ENCODE assay signal across 8 mouse cellular contexts in genomic region chr4:150030449-150031233, GRCm38 (mm10). TPM values are rescaled to one million over a fixed set of nuclear protein-coding genes. Genes with fewer than 3 reads are reported as not detected.
A peak's percentile ranks its signal among the peaks of the same experiment; 100 is the strongest.
DNase-seq lines count a peak whose midpoint lies in the region; ATAC-seq and TF ChIP-seq lines count a peak whose summit lies in the region.

No protein-coding gene starts in this region.

- no peak for TF ChIP-seq CTCF in bone marrow macrophage, adult 2 months (IDR thresholded peaks at IDR 0.05; ENCODE audit: low read depth, low read length)

- peak overlapping the region; percentile 49 for H3K4me3 ChIP-seq in lung, embryonic 16.5 days (ENCODE audit: low read length)
- peak overlapping the region; percentile 69 for H3K4me3 ChIP-seq in bone marrow macrophage, adult 2 months (ENCODE audit: insufficient read depth, low read length)
- H3K4me3 ChIP-seq in forebrain, embryonic 11.5 days (ENCODE audit: low read depth, low read length) = peak overlapping the region; percentile 40
- peak overlapping the region; percentile 49 for H3K4me3 ChIP-seq in kidney, embryonic 14.5 days (ENCODE audit: low read length)
- peak overlapping the region; percentile 52 for H3K4me3 ChIP-seq in stomach, embryonic 16.5 days (replicated peaks; ENCODE audit: low read length)

- DNase-seq in lung, postnatal 25 days (ENCODE audit: low spot score) = no peak
- DNase-seq in forebrain, embryonic 11.5 days (ENCODE audit: low spot score) = peak; percentile 63
- no peak for DNase-seq in testis, postnatal 14 days (ENCODE audit: low spot score)

- H3K27ac ChIP-seq in lung, embryonic 16.5 days (ENCODE audit: low read length) = no peak overlapping the region
- no peak overlapping the region for H3K27ac ChIP-seq in bone marrow macrophage, adult 2 months (ENCODE audit: insufficient read depth, low read depth, low read length)
- no peak overlapping the region for H3K27ac ChIP-seq in forebrain, embryonic 11.5 days (ENCODE audit: low read depth, low read length)
- H3K27ac ChIP-seq in kidney, embryonic 14.5 days (ENCODE audit: low read depth, low read length) = no peak overlapping the region
- no peak overlapping the region for H3K27ac ChIP-seq in stomach, embryonic 16.5 days (ENCODE audit: low read length)

- peak; percentile 58; the same call in 1 of the 2 replicates for ATAC-seq in lung, embryonic 16.5 days (ENCODE audit: low read depth)
- no peak for ATAC-seq in forebrain, embryonic 11.5 days (replicated peaks; ENCODE audit: low FRiP score)
- ATAC-seq in kidney, embryonic 14.5 days (ENCODE audit: low FRiP score, low TSS enrichment) = peak; percentile 65; the same call in 1 of the 2 replicates
- ATAC-seq in megakaryocyte-erythroid progenitor cell, adult 5-6 weeks (replicated peaks; ENCODE audit: low FRiP score, low TSS enrichment, poor library complexity, severe bottlenecking) = 0 out of 2 replicates have a peak, but pooled peaks have one; percentile 16
- ATAC-seq in stomach, embryonic 16.5 days (ENCODE audit: insufficient read depth, low FRiP score) = no peak

- no peak for TF ChIP-seq POLR2A in bone marrow macrophage, adult 2 months (IDR thresholded peaks at IDR 0.05; ENCODE audit: borderline replicate concordance, low read depth, low read length)

- WGBS in lung, embryonic 16.5 days = 0% methylated on average over 28 of the region's 28 CpGs
- under 1% methylated on average over 28 of the region's 28 CpGs for WGBS in forebrain, embryonic 11.5 days
- under 1% methylated on average over 28 of the region's 28 CpGs for whole genome bisulfite sequencing in kidney, embryonic 14.5 days
- under 1% methylated on average over 28 of the region's 28 CpGs for WGBS in stomach, embryonic 16.5 days

- peak overlapping the region; percentile 82 for H3K4me2 ChIP-seq in lung, embryonic 16.5 days (ENCODE audit: low read depth, low read length)
- peak overlapping the region; percentile 82 for H3K4me2 ChIP-seq in forebrain, embryonic 11.5 days (ENCODE audit: low read depth, low read length, severe bottlenecking)
- H3K4me2 ChIP-seq in kidney, embryonic 14.5 days (replicated peaks; ENCODE audit: low read depth, low read length) = peak overlapping the region; percentile 89
- peak overlapping the region; percentile 93 for H3K4me2 ChIP-seq in stomach, embryonic 16.5 days (ENCODE audit: low read depth, low read length)

- H3K27me3 ChIP-seq in lung, embryonic 16.5 days (ENCODE audit: control insufficient read depth, insufficient read depth, low read depth, low read length) = peaks cover 69% of the 10 kb centered on the region
- peaks cover 72% of the 10 kb centered on the region for H3K27me3 ChIP-seq in forebrain, embryonic 11.5 days (ENCODE audit: control insufficient read depth, insufficient read depth, low read length)
- peaks cover 77% of the 10 kb centered on the region for H3K27me3 ChIP-seq in kidney, embryonic 14.5 days (ENCODE audit: control insufficient read depth, insufficient read depth, low read length)
- H3K27me3 ChIP-seq in stomach, embryonic 16.5 days (ENCODE audit: control insufficient read depth, insufficient read depth, low read length) = peaks cover 62% of the 10 kb centered on the region

- H3K9ac ChIP-seq in lung, embryonic 16.5 days (ENCODE audit: low read length) = peak overlapping the region; percentile 37
- peak overlapping the region; percentile 37 for H3K9ac ChIP-seq in forebrain, embryonic 11.5 days (ENCODE audit: low read length)
- peak overlapping the region; percentile 40 for H3K9ac ChIP-seq in kidney, embryonic 14.5 days (ENCODE audit: low read depth, low read length)
- H3K9ac ChIP-seq in stomach, embryonic 16.5 days (ENCODE audit: low read length) = peak overlapping the region; percentile 63

- no peaks in the 10 kb centered on the region for H3K9me3 ChIP-seq in lung, embryonic 16.5 days (ENCODE audit: control insufficient read depth, low read length)
- H3K9me3 ChIP-seq in forebrain, embryonic 11.5 days (ENCODE audit: control insufficient read depth, low read length) = no peaks in the 10 kb centered on the region
- no peaks in the 10 kb centered on the region for H3K9me3 ChIP-seq in kidney, embryonic 14.5 days (ENCODE audit: control insufficient read depth, low read length)
- no peaks in the 10 kb centered on the region for H3K9me3 ChIP-seq in stomach, embryonic 16.5 days (replicated peaks; ENCODE audit: control insufficient read depth, low read length)

- no peaks in the 10 kb centered on the region for H3K36me3 ChIP-seq in lung, embryonic 16.5 days (ENCODE audit: control insufficient read depth, insufficient read depth, low read length)
- no peaks in the 10 kb centered on the region for H3K36me3 ChIP-seq in forebrain, embryonic 11.5 days (ENCODE audit: control insufficient read depth, insufficient read depth, low read length)
- no peaks in the 10 kb centered on the region for H3K36me3 ChIP-seq in kidney, embryonic 14.5 days (ENCODE audit: control insufficient read depth, insufficient read depth, low read length)
- H3K36me3 ChIP-seq in stomach, embryonic 16.5 days (ENCODE audit: control insufficient read depth, insufficient read depth, low read length) = no peaks in the 10 kb centered on the region

- H3K4me1 ChIP-seq in lung, embryonic 16.5 days (replicated peaks; ENCODE audit: control insufficient read depth, insufficient read depth, low read length) = peaks cover 11% of the 10 kb centered on the region
- peaks cover 8% of the 10 kb centered on the region for H3K4me1 ChIP-seq in bone marrow macrophage, adult 2 months (ENCODE audit: control insufficient read depth, insufficient read depth, low read length)
- peaks cover 16% of the 10 kb centered on the region for H3K4me1 ChIP-seq in forebrain, embryonic 11.5 days (replicated peaks; ENCODE audit: control insufficient read depth, insufficient read depth, low read length)
- H3K4me1 ChIP-seq in kidney, embryonic 14.5 days (ENCODE audit: control insufficient read depth, insufficient read depth, low read length) = peaks cover 17% of the 10 kb centered on the region
- peaks cover 14% of the 10 kb centered on the region for H3K4me1 ChIP-seq in stomach, embryonic 16.5 days (ENCODE audit: control insufficient read depth, insufficient read depth, low read length)

RNA-seq across cellular contexts. Expression of gene H6pd, which starts 21.8 kb away (rescaled TPM):
- 38.3 and 39.6 TPM in 2 replicates for polyA plus RNA-seq in lung, embryonic 16.5 days (2015; fragmentation: Nextera tagmentation; extraction: Ambion mirVana)
- 35.4 and 41.1 TPM in 2 replicates for polyA plus RNA-seq in bone marrow macrophage, adult 2 months (2012; ENCODE audit: insufficient read depth, insufficient read length, missing spikeins)
- 2.1 and 2.5 TPM in 2 replicates for polyA plus RNA-seq in forebrain, embryonic 11.5 days (2014; fragmentation: Nextera tagmentation; extraction: Ambion mirVana)
- polyA plus RNA-seq in kidney, embryonic 14.5 days (2014; fragmentation: Nextera tagmentation; extraction: Ambion mirVana) = 6.8 and 10.7 TPM in 2 replicates
- 12.9 and 16.8 TPM in 2 replicates for total RNA-seq in megakaryocyte-erythroid progenitor cell, adult 5-6 weeks (2014; fragmentation: Nextera tagmentation)
- 9.8 and 11.9 TPM in 2 replicates for total RNA-seq in megakaryocyte-erythroid progenitor cell, adult 5-6 weeks (2017)
- polyA plus RNA-seq in stomach, embryonic 16.5 days (2015; fragmentation: Nextera tagmentation; extraction: Ambion mirVana) = 14.9 and 15.2 TPM in 2 replicates

RNA-seq across cellular contexts. Expression of gene Gpr157, which starts 56.5 kb away (rescaled TPM):
- 2.3 TPM in 2 replicates for polyA plus RNA-seq in lung, embryonic 16.5 days (2015; fragmentation: Nextera tagmentation; extraction: Ambion mirVana)
- 4.8 and 5.1 TPM in 2 replicates for polyA plus RNA-seq in bone marrow macrophage, adult 2 months (2012; ENCODE audit: insufficient read depth, insufficient read length, missing spikeins)
- 0.21 and 0.24 TPM in 2 replicates for polyA plus RNA-seq in forebrain, embryonic 11.5 days (2014; fragmentation: Nextera tagmentation; extraction: Ambion mirVana)
- polyA plus RNA-seq in kidney, embryonic 14.5 days (2014; fragmentation: Nextera tagmentation; extraction: Ambion mirVana) = 0.20 and 0.24 TPM in 2 replicates
- 0.33 and 1.0 TPM in 2 replicates for total RNA-seq in megakaryocyte-erythroid progenitor cell, adult 5-6 weeks (2014; fragmentation: Nextera tagmentation)
- total RNA-seq in megakaryocyte-erythroid progenitor cell, adult 5-6 weeks (2017) = 0.33 and 0.99 TPM in 2 replicates
- 1.5 TPM in 2 replicates for polyA plus RNA-seq in stomach, embryonic 16.5 days (2015; fragmentation: Nextera tagmentation; extraction: Ambion mirVana)

Comparison
In these comparisons a context has a peak if more than half of its experiments do, and no peak if none do; other contexts are left out.
1. ATAC-seq: peak in lung, embryonic 16.5 days (single experiment), kidney, embryonic 14.5 days (single experiment) and megakaryocyte-erythroid progenitor cell, adult 5-6 weeks (single experiment); none in forebrain, embryonic 11.5 days (single experiment) and stomach, embryonic 16.5 days (single experiment).
2. Peak in every context shown above with its lines, with median percentiles within 50 percentile points of each other: H3K4me2 ChIP-seq, H3K4me3 ChIP-seq and H3K9ac ChIP-seq.